Mouse (Mus musculus) forebrain, embryonic 11.5 days (tissue): ENCODE measurements around the gene Hsd17b14. TPM values are rescaled to one million over a fixed set of nuclear protein-coding genes. Genes with fewer than 3 reads are reported as not detected.
"Not testable (repeated sequence)": the region's sequence is repeated elsewhere in the genome, so short reads cannot be mapped to it uniquely, and the experiment has no call there.

Experiments used
- ATAC-seq: fragments of 200-750 bp; cut with Nextera tagmentation; replicated peaks from 2 replicates; pipeline ENCODE4 v1.8.0; 2017; ENCODE audit warnings: moderate TSS enrichment; ENCODE audit not compliant: low FRiP score
- DNase-seq: peaks from one replicate; pipeline ENCODE4 v3.0.0-alpha.2; 2017; ENCODE audit warnings: low spot score
- H3K27ac ChIP-seq: fragments of 300-500 bp; sonication (generic); 2 replicates; pipeline ENCODE4 v1.5.1; 2014; ENCODE audit warnings: low read depth, low read length
- H3K27me3 ChIP-seq: fragments of 300-500 bp; sonication (generic); 2 replicates; pipeline ENCODE4 v1.6.1; 2014; ENCODE audit warnings: mild to moderate bottlenecking, low read length, mixed read lengths; ENCODE audit not compliant: control insufficient read depth, insufficient read depth
- H3K36me3 ChIP-seq: fragments of 300-500 bp; sonication (generic); 2 replicates; pipeline ENCODE4 v1.6.1; 2014; ENCODE audit warnings: mild to moderate bottlenecking, low read length, moderate library complexity, mixed read lengths; ENCODE audit not compliant: control insufficient read depth, insufficient read depth
- H3K4me1 ChIP-seq: fragments of 300-500 bp; sonication (generic); replicated peaks from 2 replicates; pipeline ENCODE4 v1.6.1; 2014; ENCODE audit warnings: low read length, mixed read lengths; ENCODE audit not compliant: control insufficient read depth, insufficient read depth
- H3K4me2 ChIP-seq: fragments of 300-500 bp; sonication (generic); 2 replicates; pipeline ENCODE4 v1.6.1; 2014; ENCODE audit warnings: low read depth, mild to moderate bottlenecking, low read length, moderate library complexity, mixed read lengths; ENCODE audit not compliant: severe bottlenecking
- H3K4me3 ChIP-seq: fragments of 300-500 bp; sonication (generic); 2 replicates; pipeline ENCODE4 v1.5.1; 2014; ENCODE audit warnings: low read depth, low read length
- H3K9ac ChIP-seq: fragments of 300-500 bp; sonication (generic); 2 replicates; pipeline ENCODE4 v1.6.1; 2014; ENCODE audit warnings: low read length
- H3K9me3 ChIP-seq: fragments of 300-500 bp; sonication (generic); 2 replicates; pipeline ENCODE4 v1.6.1; 2016; ENCODE audit warnings: low read length, mixed read lengths; ENCODE audit not compliant: control insufficient read depth
- WGBS: fragments of 180-500 bp; shearing (Covaris S2); extraction: QIAGEN DNeasy Blood & Tissue Kit; methylation state at CpG from one replicate; pipeline ENCODE4 v1.1.7; 2014; 5-methylcytosine and 5-hydroxymethylcytosine counted together
- polyA plus RNA-seq: library from polyadenylated mRNA; unstranded; fragments of >200 nt; fragmentation: Nextera tagmentation; extraction: Ambion mirVana; gene quantifications from 2 replicates; pipeline ENCODE4 v1.2.1, GENCODE M21; 2014

Gene Hsd17b14
- polyA plus RNA-seq, 1 experiment from 2014 or later, result 1.2 TPM

DNA sequence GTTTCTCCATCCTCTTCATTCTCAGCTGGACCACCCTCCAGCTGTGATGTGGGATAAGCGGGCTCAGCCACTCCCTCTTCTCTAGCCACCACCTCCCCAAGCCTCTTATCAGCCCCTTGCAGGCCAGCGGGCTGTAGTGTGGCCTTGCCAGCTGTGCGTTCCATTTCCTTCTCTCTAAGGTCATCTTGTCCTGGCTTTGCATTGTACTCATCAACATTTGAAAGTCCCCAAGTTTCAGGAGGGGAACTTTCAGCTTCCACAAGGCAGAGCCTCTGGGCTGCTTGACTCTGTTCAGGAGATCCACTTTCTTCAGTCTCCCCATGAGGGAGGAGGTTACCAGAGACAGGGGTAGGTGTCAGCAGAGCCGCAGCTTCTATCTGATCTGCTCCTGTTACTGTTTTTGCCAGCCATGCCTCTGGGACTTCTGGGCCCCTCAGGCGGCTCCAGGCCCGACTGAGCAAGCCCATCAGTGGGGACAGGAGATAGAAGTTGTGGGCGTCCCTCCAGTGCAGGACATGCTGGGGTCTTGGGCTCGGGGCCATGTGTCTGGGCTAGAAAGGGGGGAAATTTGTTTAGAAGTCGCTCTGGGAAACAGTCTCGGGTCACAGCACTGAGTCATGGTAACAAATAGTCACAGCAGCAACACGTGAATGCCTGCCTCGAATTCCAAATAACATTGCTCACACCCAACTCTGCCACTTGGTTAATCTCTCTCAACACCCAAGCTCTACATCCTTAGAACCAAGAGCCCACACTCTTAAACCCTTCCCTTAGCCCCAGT lies 29.7 kb upstream of the Hsd17b14 start:
- ATAC-seq (no peak), DNase-seq (no peak)
- H3K4me1 ChIP-seq, result peaks cover 7% of the 10 kb centered on the region; the same call in 1 of the 2 replicates

DNA sequence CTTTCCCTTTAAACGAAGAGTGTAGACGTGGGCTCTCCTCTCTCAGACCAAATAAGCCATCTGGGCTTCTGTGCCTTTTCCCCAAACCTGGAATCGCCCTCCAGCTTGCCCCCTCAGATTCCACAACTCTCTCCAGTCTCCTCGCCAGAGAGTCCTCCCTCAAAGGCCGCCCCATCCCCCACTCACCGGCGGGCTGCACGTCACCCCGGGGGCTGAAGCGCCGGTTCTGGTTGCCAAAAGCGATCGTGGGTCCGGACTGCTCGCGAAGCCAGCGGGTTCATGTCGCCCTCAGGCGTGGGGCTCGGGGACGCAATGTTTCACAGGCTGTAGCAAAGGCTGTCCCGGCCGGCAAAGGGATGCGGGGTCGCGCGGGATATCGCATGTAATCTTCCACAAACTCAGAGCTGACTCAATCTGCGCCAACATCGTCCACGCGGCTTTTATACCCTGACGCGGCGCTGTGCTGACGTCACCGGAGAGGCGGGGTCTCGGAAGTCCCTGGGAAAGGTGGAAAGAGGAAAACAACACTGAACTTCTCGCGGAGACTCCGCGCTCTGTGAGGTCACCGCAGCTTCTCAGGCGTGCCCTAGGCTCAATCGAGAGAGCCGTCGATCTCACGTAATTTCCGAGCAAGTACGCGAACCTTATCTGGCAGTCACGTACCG lies 28.8 kb upstream of the Hsd17b14 start, which contains the start of the genes Ppp1r15a and Plekha4:
Gene Ppp1r15a, minus strand, starts transcription at position 460 of the 665 bp plus-strand sequence.
Gene Plekha4, plus strand, starts transcription at position 522 of the 665 bp plus-strand sequence.
- peak within 1 kb of the TSS; percentile 42; the same call in 1 of the 2 replicates for H3K27ac ChIP-seq
- H3K4me2 ChIP-seq, result peak within 1 kb of the TSS; percentile 43
- H3K4me1 ChIP-seq, result peaks cover 7% of the 10 kb centered on the region; the same call in 1 of the 2 replicates
- peak within 1 kb of the TSS; percentile 75 for H3K9ac ChIP-seq
- no peaks in the 10 kb centered on the region for H3K27me3 ChIP-seq
- peak; percentile 81 for ATAC-seq
- H3K36me3 ChIP-seq, result no peaks in the 10 kb centered on the region; the same call in 1 of the 2 replicates
- WGBS, result under 1% methylated on average over 54 of the region's 54 CpGs
- peak; percentile 97 for DNase-seq
- H3K9me3 ChIP-seq, result no peaks in the 10 kb centered on the region
- peak within 1 kb of the TSS; percentile 68 for H3K4me3 ChIP-seq

More for the DNA sequence above, 29.7 kb upstream of the Hsd17b14 start:
- no peaks in the 10 kb centered on the region for H3K27me3 ChIP-seq
- no peak overlapping the region; the same call in 1 of the 2 replicates for H3K27ac ChIP-seq
- no peaks in the 10 kb centered on the region; the same call in 1 of the 2 replicates for H3K36me3 ChIP-seq
- peak overlapping the region; percentile 75 for H3K9ac ChIP-seq
- H3K4me3 ChIP-seq, result peak overlapping the region; percentile 68
- peak overlapping the region; percentile 43 for H3K4me2 ChIP-seq
- H3K9me3 ChIP-seq, result no peaks in the 10 kb centered on the region
- WGBS, result 37% methylated on average over 12 of the region's 12 CpGs

DNA sequence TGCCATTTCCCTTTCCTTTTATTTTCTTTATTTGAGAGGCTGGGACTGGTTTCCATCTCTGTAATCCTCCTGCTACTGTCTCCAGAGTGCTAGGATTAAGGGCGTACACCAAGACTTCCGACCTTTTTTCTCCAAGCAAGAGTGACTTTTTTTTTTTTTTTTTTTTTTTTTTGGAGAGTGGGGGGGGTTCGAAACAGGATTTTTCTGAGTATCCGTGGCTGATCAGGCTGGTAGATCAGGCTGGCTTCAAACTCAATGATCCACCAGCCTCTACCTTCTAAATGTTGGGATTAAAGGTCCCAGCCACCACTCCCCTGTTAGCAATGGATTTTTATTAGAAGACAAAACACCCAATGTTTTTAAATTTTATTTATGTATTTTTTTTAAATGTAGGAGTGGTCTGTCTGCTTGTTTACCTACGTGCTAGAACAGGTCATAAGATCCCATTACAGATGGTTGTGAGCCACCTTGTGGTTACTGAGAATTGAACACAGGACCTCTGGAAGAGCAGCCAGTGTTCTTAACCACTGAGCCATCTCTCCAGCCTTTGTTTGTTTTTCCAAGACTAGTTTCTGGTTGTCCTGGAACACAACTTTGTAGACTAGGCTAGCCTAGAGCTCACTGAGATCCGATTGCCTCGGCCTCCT lies 28.1 kb upstream of the Hsd17b14 start:
- peak overlapping the region; percentile 68 for H3K4me3 ChIP-seq
- H3K4me2 ChIP-seq, result peak overlapping the region; percentile 43
- ATAC-seq (no peak), DNase-seq (no peak)
- no peaks in the 10 kb centered on the region for H3K27me3 ChIP-seq
- 0 out of 2 replicates have a peak overlapping the region, but pooled peaks have one; percentile 42 for H3K27ac ChIP-seq
- no peaks in the 10 kb centered on the region for H3K9me3 ChIP-seq
- peaks cover 7% of the 10 kb centered on the region; the same call in 1 of the 2 replicates for H3K4me1 ChIP-seq
- H3K9ac ChIP-seq, result peak overlapping the region; percentile 75; the same call in 1 of the 2 replicates
- no peaks in the 10 kb centered on the region; the same call in 1 of the 2 replicates for H3K36me3 ChIP-seq
- WGBS, result 31% methylated on average over 7 of the region's 7 CpGs

DNA sequence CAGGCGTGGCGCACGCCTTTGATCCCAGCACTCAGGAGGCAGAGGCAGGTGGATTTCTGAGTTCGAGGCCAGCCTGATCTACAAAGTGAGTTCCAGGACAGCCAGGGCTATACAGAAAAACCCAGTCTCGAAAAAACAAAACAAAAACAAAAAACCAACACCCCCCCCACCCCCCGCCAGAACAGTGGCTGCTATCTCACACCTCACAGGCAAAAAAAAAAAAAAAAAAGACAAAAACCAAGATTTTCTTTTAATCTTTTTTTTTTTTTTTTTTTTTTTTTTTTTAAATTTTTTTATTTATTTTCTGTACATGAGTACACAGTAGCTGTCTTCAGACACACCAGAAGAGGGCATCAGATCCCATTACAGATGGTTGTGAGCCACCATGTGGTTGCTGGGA lies 27.5 kb upstream of the Hsd17b14 start:
- not testable (repeated sequence) for H3K9ac ChIP-seq, H3K27me3 ChIP-seq, H3K4me2 ChIP-seq, ATAC-seq, H3K27ac ChIP-seq, H3K4me3 ChIP-seq, H3K4me1 ChIP-seq, DNase-seq, H3K9me3 ChIP-seq, H3K36me3 ChIP-seq
- 94% methylated on average over 6 of the region's 6 CpGs for WGBS

DNA sequence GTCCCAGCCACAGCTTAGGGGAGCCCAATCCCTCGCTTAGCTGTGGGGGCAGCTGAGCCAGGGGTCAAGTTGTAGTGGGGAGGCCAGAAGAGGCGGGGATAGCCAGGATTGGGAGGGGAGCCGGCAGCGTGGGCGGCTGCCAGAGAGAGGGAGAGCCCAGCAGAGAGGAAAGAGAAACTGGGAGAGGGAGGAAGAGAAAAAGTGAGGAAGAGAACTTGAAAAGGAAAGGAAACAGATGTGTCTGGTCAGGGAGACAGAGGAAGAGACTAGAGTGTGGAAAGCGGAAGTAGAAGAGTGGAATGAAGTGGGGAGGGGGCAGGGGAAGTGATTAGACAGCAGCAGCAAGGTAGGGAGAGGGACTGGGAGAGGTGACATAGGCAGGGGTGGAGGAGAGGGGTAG lies 25.2 kb upstream of the Hsd17b14 start:
- 22% methylated on average over 6 of the region's 6 CpGs for WGBS
- H3K27me3 ChIP-seq, result no peaks in the 10 kb centered on the region
- peaks cover 7% of the 10 kb centered on the region; the same call in 1 of the 2 replicates for H3K4me1 ChIP-seq
- DNase-seq (no peak), ATAC-seq (no peak)
- H3K4me3 ChIP-seq, result no peak overlapping the region
- no peak overlapping the region for H3K4me2 ChIP-seq
- H3K36me3 ChIP-seq, result no peaks in the 10 kb centered on the region
- H3K27ac ChIP-seq, result no peak overlapping the region
- no peaks in the 10 kb centered on the region for H3K9me3 ChIP-seq
- H3K9ac ChIP-seq, result no peak overlapping the region

DNA sequence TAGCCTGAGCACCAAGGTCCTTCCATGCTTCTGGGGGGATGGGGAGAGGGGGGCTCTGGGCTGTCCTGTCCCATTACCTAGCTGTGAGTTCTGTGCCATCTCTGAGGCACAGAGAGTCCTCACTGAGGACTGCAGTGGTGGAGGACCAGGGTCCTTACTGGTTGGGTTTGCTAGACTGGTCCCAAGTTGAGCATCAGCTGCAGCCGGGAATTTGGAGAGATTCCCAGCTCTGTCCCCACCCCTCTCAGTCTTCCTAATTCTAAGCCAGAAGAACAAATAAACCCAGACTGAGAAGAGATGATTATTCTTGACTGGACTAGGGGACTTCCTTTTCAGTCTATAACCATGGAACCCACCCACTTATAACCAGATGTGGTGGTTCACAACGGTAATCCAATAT lies 24.1 kb upstream of the Hsd17b14 start:
- DNase-seq (no peak), ATAC-seq (no peak)
- H3K4me2 ChIP-seq, result no peak overlapping the region
- no peaks in the 10 kb centered on the region for H3K36me3 ChIP-seq
- no peaks in the 10 kb centered on the region; the same call in 1 of the 2 replicates for H3K4me1 ChIP-seq
- H3K27me3 ChIP-seq, result no peaks in the 10 kb centered on the region
- no peak overlapping the region for H3K9ac ChIP-seq
- H3K9me3 ChIP-seq, result no peaks in the 10 kb centered on the region
- 80% methylated on average over 2 of the region's 2 CpGs for WGBS
- no peak overlapping the region for H3K27ac ChIP-seq
- H3K4me3 ChIP-seq, result no peak overlapping the region

DNA sequence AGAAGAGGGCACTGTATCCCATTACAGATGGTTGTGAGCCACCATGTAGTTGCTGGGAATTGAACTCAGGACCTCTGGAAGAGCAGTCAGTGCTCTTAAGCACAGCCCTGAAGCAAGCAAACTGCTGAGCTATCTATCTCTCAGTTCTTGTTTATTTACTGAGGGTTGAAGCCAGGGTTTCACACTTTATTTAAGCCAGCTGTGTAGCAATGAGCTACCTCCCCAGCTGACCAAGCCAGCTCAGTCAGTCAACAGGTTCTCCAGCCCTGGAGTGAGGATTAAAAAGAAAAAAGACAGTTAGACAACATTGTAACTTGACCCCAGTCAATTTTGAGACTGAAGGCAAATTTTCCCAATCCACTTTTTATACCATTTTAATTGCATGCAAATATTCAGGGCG lies 19.0 kb upstream of the Hsd17b14 start:
- H3K4me2 ChIP-seq, result no peak overlapping the region
- H3K9me3 ChIP-seq, result no peaks in the 10 kb centered on the region
- DNase-seq (no peak), ATAC-seq (no peak)
- H3K4me3 ChIP-seq, result no peak overlapping the region
- no peaks in the 10 kb centered on the region for H3K27me3 ChIP-seq
- no peak overlapping the region for H3K27ac ChIP-seq
- H3K36me3 ChIP-seq, result no peaks in the 10 kb centered on the region
- H3K9ac ChIP-seq, result no peak overlapping the region
- WGBS, result 84% methylated on average over 1 of the region's 1 CpGs
- peaks cover 2% of the 10 kb centered on the region; the same call in 1 of the 2 replicates for H3K4me1 ChIP-seq

DNA sequence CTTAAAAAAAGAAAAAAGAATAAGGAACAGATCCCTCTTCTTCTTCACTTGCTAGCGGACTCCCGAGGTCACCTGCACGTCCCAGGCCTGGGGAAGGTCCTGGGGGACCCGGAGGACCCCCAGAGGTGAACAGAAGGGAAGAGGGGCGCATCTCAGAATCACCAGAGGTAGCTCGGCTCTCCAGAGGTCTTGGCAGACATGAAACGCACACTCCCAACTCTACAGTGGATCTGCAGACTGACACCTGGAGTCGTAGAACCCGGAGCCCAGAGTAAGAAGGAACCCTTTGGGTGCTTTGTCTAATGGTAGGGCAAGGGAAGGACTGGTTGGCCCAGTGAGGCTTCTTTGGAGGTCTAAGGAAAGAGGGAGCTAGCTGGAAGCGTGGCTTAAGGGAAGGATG lies 17.1 kb upstream of the Hsd17b14 start:
- Histone ChIP-seq H3K27ac (no peak overlapping the region), H3K9me3 (no peaks in the 10 kb centered on the region), H3K4me3 (peak overlapping the region; percentile 50), H3K36me3 (no peaks in the 10 kb centered on the region), H3K9ac (peak overlapping the region; percentile 63), H3K4me1 (peaks cover 2% of the 10 kb centered on the region; the same call in 1 of the 2 replicates), H3K4me2 (peak overlapping the region; percentile 73), H3K27me3 (no peaks in the 10 kb centered on the region)
- ATAC-seq, result no peak
- DNase-seq, result no peak
- WGBS, result 76% methylated on average over 10 of the region's 10 CpGs
